Mouse (Mus musculus) stomach, postnatal 0 days (tissue): ENCODE results near the gene B230307C23Rik. TPM values are rescaled to one million over a fixed set of nuclear protein-coding genes. Genes with fewer than 3 reads are reported as not detected.
"Not testable (repeated sequence)": the region's sequence is repeated elsewhere in the genome, so short reads cannot be mapped to it uniquely, and the experiment has no call there.

Experiments used
- ATAC-seq: fragments of 200-750 bp; cut with Nextera tagmentation; 2 replicates; pipeline ENCODE4 v1.8.0; 2017; ENCODE audit not compliant: low FRiP score, low TSS enrichment
- DNase-seq: peaks from one replicate; pipeline ENCODE4 v3.0.0-alpha.2; 2016; ENCODE audit warnings: low spot score
- H3K27ac ChIP-seq: fragments of 300-500 bp; sonication (generic); replicated peaks from 2 replicates; pipeline ENCODE4 v1.5.1; 2014; ENCODE audit warnings: mild to moderate bottlenecking, control low read depth
- H3K27me3 ChIP-seq: fragments of 300-500 bp; sonication (generic); 2 replicates; pipeline ENCODE4 v1.6.1; 2014; ENCODE audit warnings: low read length; ENCODE audit not compliant: control insufficient read depth, insufficient read depth
- H3K36me3 ChIP-seq: fragments of 300-500 bp; sonication (generic); 2 replicates; pipeline ENCODE4 v1.6.1; 2014; ENCODE audit warnings: low read length, mixed read lengths; ENCODE audit not compliant: control insufficient read depth, insufficient read depth
- H3K4me1 ChIP-seq: fragments of 300-500 bp; sonication (generic); replicated peaks from 2 replicates; pipeline ENCODE4 v1.6.1; 2014; ENCODE audit warnings: antibody characterized with exemption; ENCODE audit not compliant: control insufficient read depth, insufficient read depth
- H3K4me2 ChIP-seq: fragments of 300-500 bp; sonication (generic); replicated peaks from 2 replicates; pipeline ENCODE4 v1.6.1; 2014; ENCODE audit warnings: low read depth, mild to moderate bottlenecking, control low read depth, moderate library complexity
- H3K4me3 ChIP-seq: fragments of 300-500 bp; sonication (generic); 2 replicates; pipeline ENCODE4 v1.5.1; 2014; ENCODE audit warnings: low read depth, low read length, control low read depth
- H3K9ac ChIP-seq: fragments of 300-500 bp; sonication (generic); 2 replicates; pipeline ENCODE4 v1.6.1; 2014; ENCODE audit warnings: mild to moderate bottlenecking, low read length, control low read depth, mixed read lengths
- H3K9me3 ChIP-seq: fragments of 300-500 bp; sonication (generic); 2 replicates; pipeline ENCODE4 v1.6.1; 2016; ENCODE audit warnings: low read length; ENCODE audit not compliant: control insufficient read depth
- CTCF ChIP-seq: IDR thresholded peaks from 2 replicates; pipeline ENCODE4 v1.5.1; 2016; ENCODE audit warnings: antibody characterized with exemption, low read depth, mild to moderate bottlenecking, moderate library complexity
- EP300 ChIP-seq: optimal IDR thresholded peaks from 2 replicates; pipeline ENCODE3; 2016; ENCODE audit warnings: antibody characterized with exemption
- WGBS: fragments of 180-500 bp; shearing (Covaris S2); extraction: QIAGEN DNeasy Blood & Tissue Kit; methylation state at CpG from one replicate; pipeline ENCODE4 v1.1.7; 2014; 5-methylcytosine and 5-hydroxymethylcytosine counted together
- polyA plus RNA-seq: library from polyadenylated mRNA; unstranded; fragments of >200 nt; fragmentation: Nextera tagmentation; extraction: Ambion mirVana; gene quantifications from 2 replicates; pipeline ENCODE4 v1.2.1, GENCODE M21; 2015

The B230307C23Rik gene
- polyA plus RNA-seq, 1 experiment from 2014 or later = 25.6 TPM

GRCm38 (mm10) chr16:97991517-97991916, 5.6 kb upstream of the B230307C23Rik start:
- no peak overlapping the region for H3K4me2 ChIP-seq
- TF ChIP-seq CTCF = peak; percentile 17; the same call in 1 of the 2 replicates
- no peak for TF ChIP-seq EP300
- H3K9ac ChIP-seq = no peak overlapping the region
- DNase-seq = no peak
- ATAC-seq = no peak
- H3K4me3 ChIP-seq = no peak overlapping the region
- no peaks in the 10 kb centered on the region for H3K9me3 ChIP-seq
- WGBS = 77% methylated on average over 2 of the region's 2 CpGs
- H3K36me3 ChIP-seq = no peaks in the 10 kb centered on the region
- no peaks in the 10 kb centered on the region for H3K27me3 ChIP-seq
- H3K27ac ChIP-seq = no peak overlapping the region
- H3K4me1 ChIP-seq = no peaks in the 10 kb centered on the region

GRCm38 (mm10) chr16:97992477-97992876, 4.6 kb upstream of the B230307C23Rik start:
- 84% methylated on average over 3 of the region's 3 CpGs for WGBS
- H3K9ac ChIP-seq, H3K27ac ChIP-seq, H3K27me3 ChIP-seq, H3K4me2 ChIP-seq, DNase-seq, H3K9me3 ChIP-seq, H3K4me1 ChIP-seq, ATAC-seq, H3K4me3 ChIP-seq, H3K36me3 ChIP-seq: not testable (repeated sequence)

GRCm38 (mm10) chr16:97995849-97996615, 1.1 kb upstream of the B230307C23Rik start:
- peak overlapping the region; percentile 53 for H3K4me3 ChIP-seq
- no peaks in the 10 kb centered on the region for H3K36me3 ChIP-seq
- no peaks in the 10 kb centered on the region for H3K9me3 ChIP-seq
- 8% methylated on average over 1 of the region's 1 CpGs for WGBS
- H3K27ac ChIP-seq = peak overlapping the region; percentile 94
- DNase-seq (peak; percentile 45), ATAC-seq (peak; percentile 27; the same call in 1 of the 2 replicates)
- no peaks in the 10 kb centered on the region for H3K27me3 ChIP-seq
- peak overlapping the region; percentile 67 for H3K4me2 ChIP-seq
- TF ChIP-seq CTCF (no peak), EP300 (no peak)
- peak overlapping the region; percentile 58 for H3K9ac ChIP-seq
- H3K4me1 ChIP-seq = no peaks in the 10 kb centered on the region

- H3K9me3 ChIP-seq, H3K4me1 ChIP-seq, H3K36me3 ChIP-seq, DNase-seq, H3K27me3 ChIP-seq: not testable (repeated sequence)
- peak overlapping the region; percentile 94 for H3K27ac ChIP-seq
- peak overlapping the region; percentile 58; the same call in 1 of the 2 replicates for H3K9ac ChIP-seq
- peak; percentile 47 for ATAC-seq
- WGBS = under 1% methylated on average over 8 of the region's 8 CpGs
- peak overlapping the region; percentile 53 for H3K4me3 ChIP-seq
- H3K4me2 ChIP-seq = peak overlapping the region; percentile 67
Observed at GRCm38 (mm10) chr16:97997383-97997731, 242 bp downstream of the B230307C23Rik start.

- Histone ChIP-seq H3K9me3 (no peaks in the 10 kb centered on the region), H3K36me3 (no peaks in the 10 kb centered on the region)
- 93% methylated on average over 3 of the region's 3 CpGs for WGBS
Observed at GRCm38 (mm10) chr16:98022081-98022480, 25.0 kb downstream of the B230307C23Rik start.

GRCm38 (mm10) chr16:98022657-98023345, 25.7 kb downstream of the B230307C23Rik start:
- TF ChIP-seq EP300 (no peak), CTCF (peak; percentile 57)
- Histone ChIP-seq H3K4me1 (no peaks in the 10 kb centered on the region), H3K27me3 (no peaks in the 10 kb centered on the region), H3K27ac (no peak overlapping the region), H3K9me3 (no peaks in the 10 kb centered on the region), H3K36me3 (no peaks in the 10 kb centered on the region), H3K4me3 (no peak overlapping the region), H3K4me2 (no peak overlapping the region), H3K9ac (no peak overlapping the region)
- DNase-seq (no peak), ATAC-seq (no peak)
- WGBS = 87% methylated on average over 2 of the region's 2 CpGs

More at GRCm38 (mm10) chr16:98022081-98022480, 25.0 kb downstream of the B230307C23Rik start:
- H3K27me3 ChIP-seq = no peaks in the 10 kb centered on the region
- no peaks in the 10 kb centered on the region for H3K4me1 ChIP-seq
- H3K9ac ChIP-seq = no peak overlapping the region
- H3K4me2 ChIP-seq = no peak overlapping the region
- no peak overlapping the region for H3K4me3 ChIP-seq
- DNase-seq (no peak), ATAC-seq (no peak)
- TF ChIP-seq CTCF (no peak), EP300 (no peak)
- no peak overlapping the region for H3K27ac ChIP-seq

GRCm38 (mm10) chr16:98026186-98026585, 29.1 kb downstream of the B230307C23Rik start:
- H3K27ac ChIP-seq, H3K9me3 ChIP-seq, H3K36me3 ChIP-seq, H3K9ac ChIP-seq, H3K4me2 ChIP-seq, H3K4me1 ChIP-seq, ATAC-seq, DNase-seq, H3K4me3 ChIP-seq, H3K27me3 ChIP-seq: not testable (repeated sequence)
- 89% methylated on average over 8 of the region's 8 CpGs for WGBS

GRCm38 (mm10) chr16:98034971-98035370, 37.9 kb downstream of the B230307C23Rik start:
- not testable (repeated sequence) for H3K9me3 ChIP-seq, H3K9ac ChIP-seq, H3K4me2 ChIP-seq, H3K4me1 ChIP-seq, H3K4me3 ChIP-seq, DNase-seq, H3K36me3 ChIP-seq, H3K27ac ChIP-seq, H3K27me3 ChIP-seq, ATAC-seq
- WGBS = 100% methylated on average over 2 of the region's 2 CpGs
